Mouse (Mus musculus) hindbrain, embryonic 15.5 days (tissue): ENCODE data around the gene Tspan5. TPM values are rescaled to one million over a fixed set of nuclear protein-coding genes. Genes with fewer than 3 reads are reported as not detected.

Experiments used
- ATAC-seq: fragments of 200-750 bp; cut with Nextera tagmentation; 2 replicates; pipeline ENCODE4 v1.8.0; 2017; ENCODE audit warnings: low read depth, moderate number of reproducible peaks, moderate TSS enrichment; ENCODE audit not compliant: low FRiP score
- H3K27ac ChIP-seq: fragments of 300-500 bp; sonication (generic); replicated peaks from 2 replicates; pipeline ENCODE4 v1.5.1; 2015; ENCODE audit warnings: mild to moderate bottlenecking, inconsistent platforms
- H3K27me3 ChIP-seq: fragments of 300-500 bp; sonication (generic); 2 replicates; pipeline ENCODE4 v1.6.1; 2015; ENCODE audit warnings: control low read depth, inconsistent platforms
- H3K36me3 ChIP-seq: fragments of 300-500 bp; sonication (generic); 2 replicates; pipeline ENCODE4 v1.6.1; 2015; ENCODE audit warnings: control low read depth, inconsistent platforms
- H3K4me1 ChIP-seq: fragments of 300-500 bp; sonication (generic); replicated peaks from 2 replicates; pipeline ENCODE4 v1.6.1; 2015; ENCODE audit warnings: control low read depth, inconsistent platforms
- H3K4me2 ChIP-seq: fragments of 300-500 bp; sonication (generic); 2 replicates; pipeline ENCODE4 v1.6.1; 2015; ENCODE audit warnings: moderate library complexity, mild to moderate bottlenecking, inconsistent platforms
- H3K4me3 ChIP-seq: fragments of 300-500 bp; sonication (generic); 2 replicates; pipeline ENCODE4 v1.5.1; 2015; ENCODE audit warnings: mild to moderate bottlenecking, inconsistent platforms
- H3K9ac ChIP-seq: fragments of 300-500 bp; sonication (generic); 2 replicates; pipeline ENCODE4 v1.6.1; 2015; ENCODE audit warnings: inconsistent platforms
- H3K9me3 ChIP-seq: fragments of 300-500 bp; sonication (generic); 2 replicates; pipeline ENCODE4 v1.6.1; 2016; ENCODE audit warnings: control low read depth, inconsistent platforms
- WGBS: fragments of 180-500 bp; shearing (Covaris S2); methylation state at CpG from one replicate; pipeline ENCODE4 v1.1.7; 2015; 5-methylcytosine and 5-hydroxymethylcytosine counted together
- polyA plus RNA-seq: library from polyadenylated mRNA; unstranded; fragments of >200 nt; fragmentation: Nextera tagmentation; extraction: Ambion mirVana; gene quantifications from 2 replicates; pipeline ENCODE4 v1.2.1, GENCODE M21; 2015

Gene Tspan5
- polyA plus RNA-seq, 1 experiment from 2014 or later: 104 TPM

DNA sequence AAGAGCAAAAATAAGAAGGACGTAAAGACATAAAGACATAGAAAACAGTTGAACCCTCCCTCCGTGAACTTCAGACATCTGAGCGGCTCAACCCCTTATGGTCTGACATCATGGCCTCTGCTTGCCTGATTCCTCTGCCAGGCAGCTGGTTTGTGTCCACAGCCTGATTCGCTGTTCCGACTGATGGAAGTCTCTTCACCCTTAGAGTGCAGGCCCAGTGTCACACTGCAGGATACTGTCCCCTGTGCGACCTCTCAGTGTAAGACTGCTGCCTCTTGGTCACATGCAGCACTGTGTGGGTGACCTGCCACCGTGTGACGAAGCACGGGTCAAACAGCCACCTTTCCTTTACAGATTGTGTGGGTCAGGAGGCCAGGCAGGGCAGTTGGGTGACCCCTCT lies 39.5 kb downstream of the Tspan5 start:
- no peak overlapping the region for H3K4me2 ChIP-seq
- H3K27me3 ChIP-seq: no peaks in the 10 kb centered on the region
- no peak overlapping the region for H3K9ac ChIP-seq
- no peak overlapping the region for H3K27ac ChIP-seq
- H3K4me1 ChIP-seq: peaks cover 70% of the 10 kb centered on the region
- H3K36me3 ChIP-seq: no peaks in the 10 kb centered on the region
- H3K9me3 ChIP-seq: no peaks in the 10 kb centered on the region
- no peak overlapping the region for H3K4me3 ChIP-seq
- 71% methylated on average over 9 of the region's 9 CpGs for WGBS
- ATAC-seq: peak; percentile 21; the same call in 1 of the 2 replicates

GRCm38 (mm10) chr3:138783859-138784640 lies 42.1 kb downstream of the Tspan5 start:
- Histone ChIP-seq H3K4me2 (no peak overlapping the region; the same call in 1 of the 2 replicates), H3K27me3 (no peaks in the 10 kb centered on the region), H3K27ac (peak overlapping the region; percentile 52), H3K9ac (no peak overlapping the region), H3K4me1 (peaks cover 62% of the 10 kb centered on the region), H3K9me3 (no peaks in the 10 kb centered on the region), H3K4me3 (no peak overlapping the region), H3K36me3 (no peaks in the 10 kb centered on the region)
- WGBS: 65% methylated on average over 19 of the region's 19 CpGs
- ATAC-seq: peak; percentile 77

DNA sequence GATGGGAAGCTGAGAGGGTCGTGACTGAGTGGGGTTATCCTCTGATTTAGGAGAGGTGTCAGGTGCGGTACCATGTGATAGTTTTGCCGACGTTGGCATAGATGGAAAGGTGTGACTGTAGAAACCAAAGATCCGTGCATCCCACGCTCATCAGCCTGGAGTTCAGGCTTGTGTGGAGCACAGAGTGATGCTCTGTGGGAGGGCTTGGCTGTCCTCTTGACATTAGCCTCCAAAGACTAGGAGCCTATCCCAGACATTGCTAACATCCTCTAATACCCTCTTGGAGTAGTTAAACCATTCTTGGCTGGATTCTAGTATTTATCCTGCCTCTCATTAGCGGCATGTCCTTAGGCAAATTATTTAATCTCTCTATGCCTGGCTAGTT lies 42.6 kb downstream of the Tspan5 start:
- no peak overlapping the region for H3K27ac ChIP-seq

DNA sequence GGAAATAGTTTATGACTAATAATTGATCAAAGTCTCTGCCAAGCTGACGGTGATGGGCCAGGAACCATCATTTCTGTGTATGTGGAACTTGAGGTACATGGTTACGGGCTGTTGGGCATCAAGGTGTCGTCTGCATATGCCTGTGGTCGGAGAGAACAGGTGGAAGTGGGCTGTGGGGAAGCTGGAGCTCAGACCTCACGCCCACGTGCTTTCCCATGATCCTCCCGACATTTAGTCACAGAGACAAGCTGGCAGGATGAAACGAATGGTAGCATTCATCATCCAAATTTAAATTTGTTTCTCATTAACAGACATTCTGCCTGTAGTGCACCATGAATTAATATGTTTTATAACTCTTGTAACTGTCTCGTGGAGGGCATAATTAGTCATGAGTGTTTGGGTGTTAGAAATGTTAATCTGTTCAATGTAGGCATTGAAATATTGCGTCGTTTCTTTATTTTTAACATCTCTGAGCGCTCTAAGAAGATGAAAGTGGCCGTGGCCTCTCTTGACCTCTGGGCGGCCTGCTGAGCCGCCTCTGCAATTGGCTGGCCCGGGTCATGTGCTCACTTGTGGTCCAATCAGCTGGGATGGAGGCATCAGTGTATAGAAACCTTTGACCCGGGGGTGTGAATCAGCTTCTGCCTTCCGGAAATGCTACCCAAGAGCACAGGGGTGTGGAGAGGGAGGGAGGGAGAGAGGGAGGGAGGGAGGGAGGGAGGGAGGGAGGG lies 45.9 kb downstream of the Tspan5 start:
- Histone ChIP-seq H3K9me3 (no peaks in the 10 kb centered on the region), H3K4me3 (no peak overlapping the region), H3K36me3 (no peaks in the 10 kb centered on the region), H3K27me3 (no peaks in the 10 kb centered on the region), H3K9ac (no peak overlapping the region), H3K4me2 (no peak overlapping the region), H3K27ac (no peak overlapping the region), H3K4me1 (peaks cover 43% of the 10 kb centered on the region)
- 83% methylated on average over 18 of the region's 18 CpGs for WGBS
- no peak for ATAC-seq

More for the DNA sequence above, 42.6 kb downstream of the Tspan5 start:
- H3K4me2 ChIP-seq: no peak overlapping the region; the same call in 1 of the 2 replicates
- no peaks in the 10 kb centered on the region for H3K9me3 ChIP-seq
- peak; percentile 39; the same call in 1 of the 2 replicates for ATAC-seq
- H3K9ac ChIP-seq: no peak overlapping the region
- no peaks in the 10 kb centered on the region for H3K36me3 ChIP-seq
- H3K27me3 ChIP-seq: no peaks in the 10 kb centered on the region
- no peak overlapping the region for H3K4me3 ChIP-seq
- H3K4me1 ChIP-seq: peaks cover 62% of the 10 kb centered on the region
- 70% methylated on average over 7 of the region's 7 CpGs for WGBS

GRCm38 (mm10) chr3:138788489-138788850 lies 46.5 kb downstream of the Tspan5 start:
- no peaks in the 10 kb centered on the region for H3K9me3 ChIP-seq
- peaks cover 38% of the 10 kb centered on the region for H3K4me1 ChIP-seq
- H3K27me3 ChIP-seq: no peaks in the 10 kb centered on the region
- no peak overlapping the region for H3K4me2 ChIP-seq
- 59% methylated on average over 13 of the region's 17 CpGs for WGBS
- H3K27ac ChIP-seq: 0 out of 2 replicates have a peak overlapping the region, but pooled peaks have one; percentile 12
- ATAC-seq: no peak
- H3K9ac ChIP-seq: no peak overlapping the region
- H3K4me3 ChIP-seq: no peak overlapping the region
- H3K36me3 ChIP-seq: no peaks in the 10 kb centered on the region

GRCm38 (mm10) chr3:138789275-138789674 lies 47.3 kb downstream of the Tspan5 start:
- Histone ChIP-seq H3K4me3 (no peak overlapping the region), H3K9me3 (no peaks in the 10 kb centered on the region), H3K4me2 (no peak overlapping the region), H3K36me3 (no peaks in the 10 kb centered on the region), H3K9ac (no peak overlapping the region), H3K27ac (no peak overlapping the region), H3K4me1 (peaks cover 30% of the 10 kb centered on the region), H3K27me3 (no peaks in the 10 kb centered on the region)
- 73% methylated on average over 5 of the region's 5 CpGs for WGBS
- ATAC-seq: no peak

GRCm38 (mm10) chr3:138794533-138794932 lies 52.5 kb downstream of the Tspan5 start:
- no peaks in the 10 kb centered on the region for H3K9me3 ChIP-seq
- peaks cover 7% of the 10 kb centered on the region for H3K4me1 ChIP-seq
- no peaks in the 10 kb centered on the region for H3K36me3 ChIP-seq
- H3K9ac ChIP-seq: no peak overlapping the region
- no peak for ATAC-seq
- H3K4me2 ChIP-seq: no peak overlapping the region
- WGBS: 95% methylated on average over 8 of the region's 8 CpGs
- no peak overlapping the region for H3K27ac ChIP-seq
- no peaks in the 10 kb centered on the region for H3K27me3 ChIP-seq
- no peak overlapping the region for H3K4me3 ChIP-seq

DNA sequence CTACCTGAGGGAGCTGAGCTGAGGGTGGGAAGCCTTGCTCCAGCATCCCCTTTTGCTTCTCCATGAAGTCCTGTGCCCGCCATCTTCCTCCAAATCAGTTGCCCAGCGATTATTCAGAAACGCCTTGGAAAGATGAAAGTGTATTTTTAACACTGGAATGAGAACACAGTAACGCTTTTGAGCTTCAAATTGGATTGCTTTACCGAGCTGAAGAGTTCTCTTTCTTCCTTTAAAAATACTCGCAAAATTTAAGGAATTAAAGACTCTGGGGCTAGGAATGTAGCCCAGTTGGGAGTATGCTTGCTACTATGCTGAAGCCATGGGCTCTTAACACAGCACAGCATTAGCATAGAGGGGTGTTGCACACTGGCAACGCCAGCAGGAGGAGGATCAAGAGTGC lies 54.0 kb downstream of the Tspan5 start:
- Histone ChIP-seq H3K9me3 (no peaks in the 10 kb centered on the region), H3K27me3 (no peaks in the 10 kb centered on the region), H3K4me1 (peaks cover 15% of the 10 kb centered on the region), H3K4me3 (no peak overlapping the region), H3K36me3 (no peaks in the 10 kb centered on the region), H3K27ac (no peak overlapping the region), H3K4me2 (no peak overlapping the region), H3K9ac (no peak overlapping the region)
- WGBS: 89% methylated on average over 7 of the region's 7 CpGs
- ATAC-seq: no peak

DNA sequence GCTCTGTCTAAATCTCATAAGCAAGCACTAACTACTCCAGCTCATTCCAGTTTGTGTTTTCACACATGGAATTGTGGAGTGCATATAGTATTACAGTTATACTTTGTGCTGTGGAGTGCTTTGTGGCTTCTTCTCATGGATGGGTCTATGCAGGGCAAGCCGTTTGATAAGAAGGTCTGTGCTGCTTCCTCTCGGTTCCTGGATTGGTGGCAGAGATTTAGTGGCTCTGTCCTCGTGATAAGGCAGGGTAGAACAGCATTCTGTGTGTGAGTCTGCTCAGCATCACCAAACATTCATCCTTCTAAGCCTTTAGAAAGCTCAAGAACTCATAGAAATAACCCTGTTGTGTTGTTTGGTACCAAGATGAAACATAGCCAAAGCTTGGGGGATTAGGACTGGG lies 54.6 kb downstream of the Tspan5 start:
- no peak overlapping the region for H3K4me3 ChIP-seq
- H3K4me2 ChIP-seq: no peak overlapping the region
- ATAC-seq: no peak
- peaks cover 21% of the 10 kb centered on the region for H3K4me1 ChIP-seq
- H3K9ac ChIP-seq: no peak overlapping the region
- no peaks in the 10 kb centered on the region for H3K9me3 ChIP-seq
- H3K36me3 ChIP-seq: no peaks in the 10 kb centered on the region
- 86% methylated on average over 3 of the region's 3 CpGs for WGBS
- no peak overlapping the region for H3K27ac ChIP-seq
- no peaks in the 10 kb centered on the region for H3K27me3 ChIP-seq

- Histone ChIP-seq H3K4me1 (peaks cover 51% of the 10 kb centered on the region), H3K9ac (peak overlapping the region; percentile 18; the same call in 1 of the 2 replicates), H3K4me3 (no peak overlapping the region), H3K9me3 (no peaks in the 10 kb centered on the region), H3K36me3 (no peaks in the 10 kb centered on the region), H3K27ac (peak overlapping the region; percentile 81), H3K4me2 (peak overlapping the region; percentile 34), H3K27me3 (no peaks in the 10 kb centered on the region)
- ATAC-seq: peak; percentile 23; the same call in 1 of the 2 replicates
- 29% methylated on average over 16 of the region's 16 CpGs for WGBS
Observed at GRCm38 (mm10) chr3:138800664-138801411, 58.8 kb downstream of the Tspan5 start.

- WGBS: 54% methylated on average over 6 of the region's 6 CpGs
- no peaks in the 10 kb centered on the region for H3K9me3 ChIP-seq
- H3K9ac ChIP-seq: no peak overlapping the region
- H3K27me3 ChIP-seq: no peaks in the 10 kb centered on the region
- no peak overlapping the region for H3K4me2 ChIP-seq
- H3K36me3 ChIP-seq: no peaks in the 10 kb centered on the region
- H3K27ac ChIP-seq: peak overlapping the region; percentile 81
- peaks cover 51% of the 10 kb centered on the region for H3K4me1 ChIP-seq
- no peak overlapping the region for H3K4me3 ChIP-seq
- ATAC-seq: no peak
Observed at GRCm38 (mm10) chr3:138801661-138802060, 59.7 kb downstream of the Tspan5 start.
